Mouse (Mus musculus) A20 (cell line): ENCODE data around the gene Ncoa4.
"Not testable (repeated sequence)": the region's sequence is repeated elsewhere in the genome, so short reads cannot be mapped to it uniquely, and the experiment has no call there.

Experiments used
- DNase-seq: peaks from one replicate; pipeline ENCODE4 v3.0.0-alpha.2; 2011; ENCODE audit warnings: low read depth, low spot score

Ncoa4 gene

DNA sequence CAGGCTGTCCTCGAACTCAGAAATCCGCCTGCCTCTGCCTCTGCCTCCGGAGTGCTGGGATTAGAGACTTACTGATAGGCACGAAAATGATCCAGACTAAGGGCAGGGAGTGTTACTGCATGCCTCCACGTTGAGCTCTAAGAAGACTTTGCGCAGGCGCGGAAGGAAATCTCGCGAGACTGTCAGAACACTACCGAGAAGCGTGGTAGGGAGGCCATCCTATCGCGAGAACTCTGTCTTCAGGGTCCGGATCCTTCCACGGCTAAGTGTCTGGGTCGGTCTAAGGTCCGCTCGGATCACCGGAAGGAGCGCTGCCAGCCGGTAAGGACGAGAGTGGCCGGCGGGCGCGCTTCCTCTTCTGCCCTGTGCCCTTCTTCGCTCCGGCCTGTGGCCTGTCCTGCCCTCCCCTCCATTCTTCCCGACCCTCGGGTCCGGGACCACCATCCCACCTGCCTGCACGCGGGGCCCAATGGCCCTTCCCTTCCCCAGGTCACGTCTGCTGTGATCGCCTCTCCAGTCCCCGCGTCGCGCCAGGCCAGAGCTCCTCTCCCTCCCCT is at the start of gene Ncoa4:
Ncoa4 (plus strand) TSS at position 176 of the 557 bp plus-strand sequence.
- DNase-seq: peak; percentile 99

GRCm38 (mm10) chr14:32112124-32112523 is 47.5 kb upstream of the Ncoa4 start:
- DNase-seq: not testable (repeated sequence)

- DNase-seq: no peak
Measured at GRCm38 (mm10) chr14:32120940-32121919, 38.4 kb upstream of the Ncoa4 start.

GRCm38 (mm10) chr14:32121920-32122315 is 37.7 kb upstream of the Ncoa4 start:
- DNase-seq: peak; percentile 58

DNA sequence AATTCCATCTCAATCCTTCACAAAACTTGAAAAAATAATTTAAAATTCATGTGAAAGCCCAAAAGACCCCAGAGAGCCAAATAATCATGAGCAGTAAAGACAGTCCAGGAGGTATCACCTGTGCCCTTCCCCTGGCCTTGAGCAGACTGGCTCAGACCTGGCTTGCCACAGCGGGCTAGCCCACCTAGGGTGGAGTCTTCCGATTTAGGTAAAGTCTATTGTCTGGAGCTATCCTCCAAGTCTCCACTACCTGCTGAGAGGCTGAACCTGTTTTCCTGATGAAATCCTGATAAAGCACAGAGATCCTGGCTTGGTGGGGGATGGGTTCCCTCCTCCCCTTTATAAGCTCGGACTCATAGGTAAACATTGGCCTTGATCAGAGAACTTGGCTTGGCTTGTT is 35.4 kb upstream of the Ncoa4 start:
- no peak for DNase-seq

- peak; percentile 27 for DNase-seq
Measured at GRCm38 (mm10) chr14:32125256-32125655, 34.4 kb upstream of the Ncoa4 start.

DNA sequence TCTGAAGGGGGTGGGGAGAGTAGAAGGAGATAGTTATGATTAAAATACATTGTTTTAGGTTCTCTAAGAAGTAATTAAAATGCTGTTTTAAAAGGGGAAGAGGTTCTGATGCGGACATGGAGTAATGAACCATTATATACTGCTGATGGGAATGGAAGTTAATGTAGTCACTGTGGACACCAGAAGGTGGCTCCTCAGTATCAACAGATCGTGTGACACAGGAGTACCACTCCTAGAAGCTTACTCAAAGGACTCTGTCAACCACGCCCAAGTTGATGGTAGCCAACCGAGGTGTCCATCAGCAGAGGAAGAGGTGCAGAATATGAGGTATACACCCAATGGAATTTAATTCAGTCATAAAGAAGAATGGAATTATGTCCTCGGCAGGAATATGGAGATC is 31.3 kb upstream of the Ncoa4 start:
- DNase-seq: no peak

GRCm38 (mm10) chr14:32131836-32132235 is 27.8 kb upstream of the Ncoa4 start:
- no peak for DNase-seq

- DNase-seq: no peak
Measured at GRCm38 (mm10) chr14:32134293-32134692, 25.4 kb upstream of the Ncoa4 start.

GRCm38 (mm10) chr14:32136467-32136866 is 23.2 kb upstream of the Ncoa4 start:
- not testable (repeated sequence) for DNase-seq

DNA sequence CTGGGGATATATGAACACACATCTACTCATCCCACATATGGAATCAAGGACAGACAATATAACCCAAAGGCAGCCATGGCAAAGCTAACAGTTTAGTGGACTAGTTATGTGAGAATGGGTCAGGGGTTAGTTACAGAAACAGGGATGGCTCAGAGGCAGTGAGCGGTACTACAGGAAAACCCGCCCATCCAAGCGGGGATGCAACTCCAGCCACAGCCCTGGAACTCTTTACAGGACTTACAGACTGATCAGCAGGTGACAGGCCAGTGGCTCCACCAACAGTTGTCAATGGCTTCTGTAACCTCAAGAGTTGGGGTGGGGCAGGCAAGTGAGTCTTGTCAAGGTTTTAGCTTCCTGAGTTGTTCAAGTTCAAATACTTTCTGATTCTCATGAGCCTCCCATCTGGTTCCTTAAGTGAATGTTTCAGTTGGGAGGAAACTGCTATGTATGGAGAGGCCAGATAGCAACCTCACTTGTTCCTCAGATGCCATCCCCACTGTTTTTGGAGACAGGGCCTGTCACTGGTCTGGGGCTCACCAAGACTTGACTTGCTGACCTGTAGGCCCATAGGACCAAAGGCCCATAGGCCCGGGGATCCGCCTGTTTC is 19.2 kb upstream of the Ncoa4 start:
- DNase-seq: no peak

GRCm38 (mm10) chr14:32141723-32142122 is 17.9 kb upstream of the Ncoa4 start, which contains the start of gene Msmb:
Gene Msmb (plus strand): TSS chr14:32142023.
- no peak for DNase-seq

- DNase-seq: no peak
Measured at GRCm38 (mm10) chr14:32144734-32145133, 14.9 kb upstream of the Ncoa4 start.

GRCm38 (mm10) chr14:32145401-32145800 is 14.3 kb upstream of the Ncoa4 start:
- DNase-seq: no peak

GRCm38 (mm10) chr14:32145809-32146511 is 13.7 kb upstream of the Ncoa4 start:
- DNase-seq: no peak

DNA sequence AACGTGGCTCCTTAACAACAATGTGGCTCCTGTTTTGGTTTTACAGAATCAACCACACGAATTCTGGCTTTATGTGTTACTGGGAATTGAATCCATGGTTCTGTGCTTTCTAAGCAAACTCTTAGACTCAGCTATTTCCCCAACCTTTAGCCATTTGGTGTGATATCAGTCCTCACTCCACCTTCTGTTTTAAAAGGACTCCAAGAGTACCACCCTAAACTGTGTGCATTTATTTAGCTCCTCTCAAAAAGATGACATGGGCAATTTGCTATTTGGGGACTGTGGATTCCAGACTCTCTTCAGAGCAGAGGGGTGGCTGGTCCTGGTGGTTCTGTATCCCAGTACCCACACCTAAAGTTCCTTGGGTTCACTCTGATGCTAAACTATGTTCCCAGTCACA is 13.1 kb upstream of the Ncoa4 start:
- no peak for DNase-seq

GRCm38 (mm10) chr14:32150872-32151271 is 8.8 kb upstream of the Ncoa4 start:
- no peak for DNase-seq

DNA sequence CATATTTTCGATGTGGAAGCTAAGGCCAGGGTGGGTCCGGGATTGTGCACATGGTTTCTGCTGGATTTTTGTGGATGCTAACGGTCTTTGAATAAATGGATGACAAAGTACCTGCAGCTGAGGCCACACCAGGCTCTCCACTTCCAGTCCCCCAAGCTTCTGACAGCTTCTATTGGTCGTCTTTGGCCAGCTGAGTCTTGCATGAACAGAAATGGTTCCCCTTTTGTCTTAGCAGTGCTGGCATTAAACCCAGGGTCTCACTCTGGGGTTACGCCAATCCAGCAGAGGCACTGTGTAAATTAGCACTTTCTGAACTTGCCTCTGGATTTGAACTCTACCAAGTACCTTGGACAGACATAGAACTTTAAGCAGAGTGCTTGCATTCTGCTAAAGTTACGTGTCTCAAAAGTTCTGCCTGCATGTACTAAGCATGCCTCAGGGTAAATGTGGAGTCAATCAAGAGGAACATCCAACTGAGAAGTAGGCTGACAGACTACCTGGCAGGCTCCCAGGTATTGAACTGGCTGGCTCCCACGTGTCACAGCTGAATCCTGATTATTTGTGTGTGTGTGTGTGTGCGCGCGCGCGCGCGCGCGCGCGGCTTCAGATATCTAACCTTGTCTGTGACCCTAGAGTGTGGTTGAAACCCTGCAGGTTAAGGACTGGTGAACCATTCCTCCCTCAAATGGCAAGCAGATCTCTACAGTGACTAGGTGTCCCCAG is 7.3 kb upstream of the Ncoa4 start:
- DNase-seq: no peak

DNA sequence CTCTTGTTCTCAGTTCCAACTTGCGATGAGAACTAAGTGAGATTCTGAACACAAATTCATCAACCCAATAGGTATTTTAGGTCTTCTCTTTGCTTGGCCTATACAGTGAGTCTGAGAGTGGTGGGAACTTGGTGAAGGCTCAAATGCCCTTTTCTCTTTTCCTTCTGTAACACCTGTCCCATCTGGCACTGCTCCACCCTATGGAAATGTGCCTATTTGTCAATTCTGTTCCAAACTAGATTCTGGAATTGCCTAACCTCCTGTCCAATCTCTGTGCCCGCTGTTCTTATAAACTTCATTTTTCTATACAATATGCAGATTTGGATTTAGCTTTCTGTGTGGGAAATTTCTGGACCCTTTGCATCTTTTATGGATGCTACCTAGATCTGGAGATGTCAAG is 6.5 kb upstream of the Ncoa4 start:
- no peak for DNase-seq

DNA sequence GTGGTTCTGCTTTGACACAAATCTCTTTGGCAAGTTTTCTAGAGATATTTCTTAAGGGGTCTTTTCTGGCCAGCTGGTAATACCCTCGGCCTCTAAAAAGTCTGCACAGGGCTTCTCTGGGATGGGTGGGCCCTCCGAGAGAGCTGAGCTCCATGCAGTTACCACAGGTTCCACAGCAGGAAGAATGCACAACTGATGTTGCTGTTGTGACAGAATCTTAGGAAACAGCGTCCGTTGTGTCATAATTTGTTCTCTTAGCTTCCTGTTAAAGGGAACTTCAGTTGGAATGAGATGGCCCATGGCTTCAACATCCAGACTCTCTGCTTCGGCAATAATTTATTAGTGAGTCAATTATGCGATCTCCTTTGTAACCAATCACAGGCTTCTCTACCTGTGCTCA is 4.9 kb upstream of the Ncoa4 start:
- DNase-seq: no peak

- peak; percentile 87 for DNase-seq
Measured at GRCm38 (mm10) chr14:32159150-32159670, 455 bp upstream of the Ncoa4 start.
